Mouse (Mus musculus) ES-Bruce4 (cell line): Measurements from ENCODE around the gene Tle2.

Experiments used
- CTCF ChIP-seq: IDR thresholded peaks from one replicate; pipeline ENCODE4 v1.8.1; 2011; ENCODE audit warnings: low read depth, low read length
- POLR2A ChIP-seq: IDR thresholded peaks from one replicate; pipeline ENCODE4 v1.8.1; 2011; ENCODE audit warnings: low read length; ENCODE audit not compliant: insufficient read depth

DNA sequence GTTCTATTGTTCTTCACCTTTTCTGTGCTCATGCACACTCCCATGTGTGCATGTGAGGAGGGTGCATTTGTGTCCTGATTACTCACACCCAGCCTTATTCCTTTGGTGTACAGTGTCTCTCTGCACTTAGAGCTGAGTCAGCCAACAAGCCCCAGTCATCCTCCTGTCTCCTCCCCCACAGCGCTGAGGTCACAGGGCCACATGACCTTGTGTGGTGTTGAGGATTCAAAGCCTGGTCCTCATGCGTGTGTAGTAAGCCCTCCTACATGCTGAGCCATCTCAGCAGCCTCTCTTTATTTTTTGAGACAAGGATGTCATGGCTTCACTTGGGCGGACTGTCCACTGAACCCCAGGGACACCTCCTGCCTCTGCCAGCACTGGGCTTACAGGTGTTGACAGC is 38.4 kb downstream of the Tle2 start:
- TF ChIP-seq CTCF (no peak), POLR2A (no peak)
